ENCODE assay signal across 8 mouse cellular contexts in the genomic region with DNA sequence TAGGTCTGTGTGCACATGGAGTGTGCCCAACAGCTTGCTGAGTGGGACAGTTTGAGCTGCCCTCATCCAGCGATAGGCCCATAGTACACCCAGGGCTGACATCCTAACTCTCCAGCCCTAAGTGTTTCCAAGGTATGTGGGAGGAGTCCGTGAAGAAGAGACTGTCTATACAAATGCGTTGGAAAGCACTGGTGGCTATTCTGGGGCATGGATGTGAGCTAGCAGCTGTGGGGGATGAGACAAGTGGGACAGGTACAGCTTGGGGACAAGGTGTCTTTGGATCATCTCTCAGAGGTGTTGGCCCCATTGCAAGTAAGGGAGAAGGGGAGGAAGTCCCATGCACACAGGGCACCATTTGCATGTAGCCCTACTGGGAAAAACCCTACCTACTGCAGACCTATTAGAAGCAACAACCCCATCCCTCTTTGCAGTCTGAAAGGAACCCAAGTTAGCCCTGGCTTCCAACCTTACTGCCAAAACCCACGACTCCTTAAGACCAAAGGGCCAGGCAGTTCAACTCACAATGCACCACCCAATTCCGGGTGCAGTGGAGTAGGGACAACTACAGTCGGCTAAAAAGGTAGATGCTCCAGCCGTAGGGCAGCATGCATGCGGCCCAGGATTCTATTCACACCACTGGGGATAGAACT. TPM values are rescaled to one million over a fixed set of nuclear protein-coding genes. Genes with fewer than 3 reads are reported as not detected.
DNase-seq lines count a peak whose midpoint lies in the region; ATAC-seq and TF ChIP-seq lines count a peak whose summit lies in the region.

No protein-coding gene starts in this region.

- H3K4me2 ChIP-seq in heart, embryonic 13.5 days = peak overlapping the region; percentile 93

- H3K27me3 ChIP-seq in heart, embryonic 13.5 days (replicated peaks) = no peaks in the 10 kb centered on the region
- H3K27me3 ChIP-seq in hindbrain, embryonic 10.5 days (ENCODE audit: insufficient read depth, poor library complexity, severe bottlenecking) = no peaks in the 10 kb centered on the region

- peak overlapping the region; percentile 91 for H3K9ac ChIP-seq in heart, embryonic 13.5 days
- H3K9ac ChIP-seq in ES-E14 (ENCODE audit: insufficient read depth, low read depth, low read length, poor library complexity, severe bottlenecking) = peak overlapping the region; percentile 81

- no peak for DNase-seq in heart, postnatal 25 days (ENCODE audit: low spot score)
- DNase-seq in ES-E14 (ENCODE audit: low read depth, low spot score) = no peak
- DNase-seq in hindbrain, embryonic 10.5 days (ENCODE audit: low spot score) = no peak
- DNase-seq in ovary, adult 18-20 months (ENCODE audit: low spot score) = no peak
- DNase-seq in natural killer cell, adult 2 months (ENCODE audit: low spot score in 2 of 2) = no peak
- no peak for DNase-seq in kidney, postnatal 10 days

- intact Hi-C loops in heart, postnatal 25 days (cut with DNase I) = no loop called here

- H3K27ac ChIP-seq in heart, embryonic 13.5 days (replicated peaks) = peak overlapping the region; percentile 98
- peak overlapping the region; percentile 95 for H3K27ac ChIP-seq in ES-E14 (ENCODE audit: insufficient read depth, low read depth, low read length, poor library complexity, severe bottlenecking)
- peak overlapping the region; percentile 100 for H3K27ac ChIP-seq in hindbrain, embryonic 10.5 days
- peak overlapping the region; percentile 71 for H3K27ac ChIP-seq in macrophage

- H3K4me1 ChIP-seq in heart, embryonic 13.5 days = peaks cover 33% of the 10 kb centered on the region
- H3K4me1 ChIP-seq in ES-E14 (ENCODE audit: control insufficient read depth in 2 of 2, insufficient read depth in 2 of 2, low read length in 2 of 2, poor library complexity in 1 of 2) = peaks cover 0 to 22% of the 10 kb centered on the region in 2 experiments; a peak in 2 of 4 replicates
- peaks cover 40% of the 10 kb centered on the region for H3K4me1 ChIP-seq in hindbrain, embryonic 10.5 days (replicated peaks)

- in situ Hi-C loops in ES-E14 (cut with MboI; ENCODE audit: low sequenced_read_pairs in 2 of 2, unreplicated experiment in 2 of 2) = no loop called here

- H3K4me3 ChIP-seq in heart, embryonic 13.5 days = peak overlapping the region; percentile 68
- H3K4me3 ChIP-seq in ES-E14 (ENCODE audit: insufficient read depth in 1 of 2, low read depth in 1 of 2, low read length in 2 of 2, poor library complexity in 1 of 2, severe bottlenecking in 1 of 2) = peak overlapping the region; percentile 69 to 81
- H3K4me3 ChIP-seq in hindbrain, embryonic 10.5 days = peak overlapping the region; percentile 88
- H3K4me3 ChIP-seq in macrophage (ENCODE audit: inconsistent target) = peak overlapping the region; percentile 32

- ATAC-seq in heart, embryonic 13.5 days (ENCODE audit: extremely low read depth, insufficient number of reproducible peaks, low FRiP score, low TSS enrichment) = no peak

- H3K79me2 ChIP-seq in macrophage (ENCODE audit: inconsistent target) = peaks cover 34% of the 10 kb centered on the region

- WGBS in heart, embryonic 13.5 days = 54% methylated on average over 8 of the region's 8 CpGs
- WGBS in hindbrain, embryonic 10.5 days = 62% methylated on average over 8 of the region's 8 CpGs
- WGBS in macrophage (ENCODE audit: missing documents) = 61% methylated on average over 8 of the region's 8 CpGs

- H3K36me3 ChIP-seq in heart, embryonic 13.5 days = peaks cover 66% of the 10 kb centered on the region
- H3K36me3 ChIP-seq in ES-E14 (ENCODE audit: control insufficient read depth, insufficient read depth, low read length, poor library complexity, severe bottlenecking) = peaks cover 41% of the 10 kb centered on the region
- H3K36me3 ChIP-seq in hindbrain, embryonic 10.5 days = peaks cover 66% of the 10 kb centered on the region
- H3K36me3 ChIP-seq in macrophage (ENCODE audit: inconsistent target) = peaks cover 37% of the 10 kb centered on the region

- H3K9me3 ChIP-seq in heart, embryonic 13.5 days = no peaks in the 10 kb centered on the region
- no peaks in the 10 kb centered on the region for H3K9me3 ChIP-seq in ES-E14 (ENCODE audit: control insufficient read depth, insufficient read depth, low read depth, low read length)
- no peaks in the 10 kb centered on the region for H3K9me3 ChIP-seq in hindbrain, embryonic 10.5 days

TF ChIP-seq in ES-E14, 5 proteins besides CTCF, POLR2A, EP300 and RAD21:
- no peak for TF ChIP-seq ZNF384 (IDR thresholded peaks at IDR 0.05; ENCODE audit: low read depth, low read length)
- TF ChIP-seq MAFK (IDR thresholded peaks at IDR 0.05; ENCODE audit: insufficient read depth, low read depth, low read length) = no peak
- TF ChIP-seq CHD2 (IDR thresholded peaks at IDR 0.05; ENCODE audit: low read depth, low read length) = no peak
- TF ChIP-seq HCFC1 (IDR thresholded peaks at IDR 0.05; ENCODE audit: borderline replicate concordance, insufficient read depth, low read length) = no peak
- TF ChIP-seq ZC3H11A (IDR thresholded peaks at IDR 0.05; ENCODE audit: borderline replicate concordance, low read depth, low read length) = no peak

RNA-seq across cellular contexts. Expression of gene Mbd3, which starts 1.7 kb away (rescaled TPM):
- polyA plus RNA-seq in heart, embryonic 13.5 days (2015; fragmentation: Nextera tagmentation; extraction: Ambion mirVana) = 170 and 182 TPM in 2 replicates
- 10 to 100 TPM; 85.2 to 88.9 TPM for total RNA-seq in heart, postnatal 25 days (2021)
- 131 and 134 TPM in 2 replicates for total RNA-seq in ES-E14 (2012; rRNA removed)
- 341 and 365 TPM in 2 replicates for polyA plus RNA-seq in hindbrain, embryonic 10.5 days (2016; fragmentation: Nextera tagmentation; extraction: Ambion mirVana)
- 10 to 100 TPM in 17 of 26 experiments, 1 to 10 TPM in 9; 4.9 to 39.3 (median 13.4) TPM for total RNA-seq in macrophage (2018; cell fraction: chromatin; rRNA removed)
- total RNA-seq in macrophage (2018; cell fraction: cytosol; rRNA removed) = 10 to 100 TPM; 41.5 to 73.7 (median 54.5) TPM
- 10 to 100 TPM; 11.4 to 41.4 (median 19.3) TPM for total RNA-seq in macrophage (2018; cell fraction: nucleus; rRNA removed)
- polyA plus RNA-seq in macrophage (2018) = 64.4 to 92.6 TPM (median 64.4 TPM) in 3 replicates

RNA-seq across cellular contexts. Expression of gene Uqcr11, which starts 9.0 kb away (rescaled TPM):
- polyA plus RNA-seq in heart, embryonic 13.5 days (2015; fragmentation: Nextera tagmentation; extraction: Ambion mirVana) = 1,246 and 1,505 TPM in 2 replicates
- 1,000 to 10,000 TPM; 1,983 to 2,045 TPM for total RNA-seq in heart, postnatal 25 days (2021)
- 995 and 1,362 TPM in 2 replicates for total RNA-seq in ES-E14 (2012; rRNA removed)
- 648 and 654 TPM in 2 replicates for polyA plus RNA-seq in hindbrain, embryonic 10.5 days (2016; fragmentation: Nextera tagmentation; extraction: Ambion mirVana)
- 10 to 100 TPM in 12 of 26 experiments, 1 to 10 TPM in 12, not detected in 2; 3.4 to 53.9 (median 10.1) TPM for total RNA-seq in macrophage (2018; cell fraction: chromatin; rRNA removed)
- total RNA-seq in macrophage (2018; cell fraction: cytosol; rRNA removed) = 100 to 1,000 TPM; 181 to 345 (median 248) TPM
- 10 to 100 TPM; 25.0 to 94.0 (median 45.4) TPM for total RNA-seq in macrophage (2018; cell fraction: nucleus; rRNA removed)
- polyA plus RNA-seq in macrophage (2018) = 150 to 306 TPM (median 241 TPM) in 3 replicates

RNA-seq across cellular contexts. Expression of gene Mex3d, which starts 10.2 kb away (rescaled TPM):
- polyA plus RNA-seq in heart, embryonic 13.5 days (2015; fragmentation: Nextera tagmentation; extraction: Ambion mirVana) = 3.8 and 4.5 TPM in 2 replicates
- total RNA-seq in heart, postnatal 25 days (2021) = 1 to 10 TPM; 7.5 to 8.8 TPM
- total RNA-seq in ES-E14 (2012; rRNA removed) = 27.1 and 28.9 TPM in 2 replicates
- 7.2 and 8.8 TPM in 2 replicates for polyA plus RNA-seq in hindbrain, embryonic 10.5 days (2016; fragmentation: Nextera tagmentation; extraction: Ambion mirVana)
- 1 to 10 TPM in 18 of 26 experiments, under 1 TPM in 8; 0.28 to 5.7 (median 1.7) TPM for total RNA-seq in macrophage (2018; cell fraction: chromatin; rRNA removed)
- 10 to 100 TPM in 1 of 26 experiments, 1 to 10 TPM in 25; 3.0 to 10.2 (median 5.6) TPM for total RNA-seq in macrophage (2018; cell fraction: cytosol; rRNA removed)
- 1 to 10 TPM; 2.6 to 8.0 (median 4.8) TPM for total RNA-seq in macrophage (2018; cell fraction: nucleus; rRNA removed)
- 4.1 to 6.2 TPM (median 6.0 TPM) in 3 replicates for polyA plus RNA-seq in macrophage (2018)

RNA-seq across cellular contexts. Expression of gene Tcf3, which starts 35.8 kb away (rescaled TPM):
- polyA plus RNA-seq in heart, embryonic 13.5 days (2015; fragmentation: Nextera tagmentation; extraction: Ambion mirVana) = 55.9 and 57.6 TPM in 2 replicates
- total RNA-seq in heart, postnatal 25 days (2021) = 10 to 100 TPM; 20.3 to 20.9 TPM
- 90.9 and 108 TPM in 2 replicates for total RNA-seq in ES-E14 (2012; rRNA removed)
- 191 and 198 TPM in 2 replicates for polyA plus RNA-seq in hindbrain, embryonic 10.5 days (2016; fragmentation: Nextera tagmentation; extraction: Ambion mirVana)
- 10 to 100 TPM in 25 of 26 experiments, 1 to 10 TPM in 1; 9.6 to 64.6 (median 34.5) TPM for total RNA-seq in macrophage (2018; cell fraction: chromatin; rRNA removed)
- total RNA-seq in macrophage (2018; cell fraction: cytosol; rRNA removed) = 10 to 100 TPM; 10.5 to 23.1 (median 17.3) TPM
- 10 to 100 TPM in 23 of 26 experiments, 1 to 10 TPM in 3; 7.5 to 36.9 (median 16.6) TPM for total RNA-seq in macrophage (2018; cell fraction: nucleus; rRNA removed)
- 9.2 to 21.5 TPM (median 17.0 TPM) in 3 replicates for polyA plus RNA-seq in macrophage (2018)

RNA-seq across cellular contexts. Expression of gene Plk5, which starts 41.4 kb away (rescaled TPM):
- not detected in 2 replicates for polyA plus RNA-seq in heart, embryonic 13.5 days (2015; fragmentation: Nextera tagmentation; extraction: Ambion mirVana)
- under 1 TPM; 0.18 to 0.36 TPM for total RNA-seq in heart, postnatal 25 days (2021)
- total RNA-seq in ES-E14 (2012; rRNA removed) = 6.0 and 17.4 TPM in 2 replicates
- polyA plus RNA-seq in hindbrain, embryonic 10.5 days (2016; fragmentation: Nextera tagmentation; extraction: Ambion mirVana) = 0.22 and 0.44 TPM in 2 replicates
- not detected for total RNA-seq in macrophage (2018; cell fraction: chromatin; rRNA removed)
- total RNA-seq in macrophage (2018; cell fraction: cytosol; rRNA removed) = not detected
- not detected for total RNA-seq in macrophage (2018; cell fraction: nucleus; rRNA removed)
- polyA plus RNA-seq in macrophage (2018) = not detected in 3 replicates

Comparison
In these comparisons a context has a peak if more than half of its experiments do, and no peak if none do; other contexts are left out.
1. H3K4me3 ChIP-seq: peak in every context shown above with its lines; median percentile 88 in hindbrain, embryonic 10.5 days; 75 in ES-E14; 68 in heart, embryonic 13.5 days; 32 in macrophage.